Mouse (Mus musculus) ES-Bruce4 (cell line): ENCODE results near the gene Krtap3-2. TPM values are rescaled to one million over a fixed set of nuclear protein-coding genes. Genes with fewer than 3 reads are reported as not detected.
A peak's percentile ranks its signal among the peaks of the same experiment; 100 is the strongest.

ENCODE experiments used
- H3K27ac ChIP-seq: 2 replicates; pipeline ENCODE4 v1.5.1; 2012; ENCODE audit warnings: low read length, inconsistent platforms; ENCODE audit not compliant: insufficient read depth
- H3K27me3 ChIP-seq: 2 replicates; pipeline ENCODE4 v1.6.1; 2012; ENCODE audit warnings: mild to moderate bottlenecking, low read length, inconsistent platforms; ENCODE audit not compliant: control insufficient read depth, poor library complexity, insufficient read depth, severe bottlenecking
- H3K36me3 ChIP-seq: 2 replicates; pipeline ENCODE4 v1.6.1; 2012; ENCODE audit warnings: inconsistent platforms, mild to moderate bottlenecking, low read length, moderate library complexity; ENCODE audit not compliant: control insufficient read depth, poor library complexity, insufficient read depth, severe bottlenecking
- H3K4me1 ChIP-seq: one replicate; pipeline ENCODE4 v1.8.1; 2011; ENCODE audit warnings: low read length; ENCODE audit not compliant: control insufficient read depth, insufficient read depth
- H3K4me3 ChIP-seq: 2 replicates; pipeline ENCODE4 v1.5.1; 2011; ENCODE audit warnings: low read depth, mild to moderate bottlenecking, low read length
- H3K9ac ChIP-seq: 2 replicates; pipeline ENCODE4 v1.6.1; 2012; ENCODE audit warnings: low read depth, mild to moderate bottlenecking, inconsistent platforms; ENCODE audit not compliant: poor library complexity, severe bottlenecking
- H3K9me3 ChIP-seq: replicated peaks from 2 replicates; pipeline ENCODE4 v1.6.1; 2012; ENCODE audit warnings: mild to moderate bottlenecking, low read length, inconsistent platforms; ENCODE audit not compliant: control insufficient read depth, poor library complexity, insufficient read depth, severe bottlenecking
- CTCF ChIP-seq: IDR thresholded peaks from one replicate; pipeline ENCODE4 v1.8.1; 2011; ENCODE audit warnings: low read depth, low read length
- EP300 ChIP-seq: IDR thresholded peaks from 2 replicates; pipeline ENCODE4 v1.6.1; 2011; ENCODE audit warnings: low read depth, low read length; ENCODE audit not compliant: insufficient read depth
- POLR2A ChIP-seq: IDR thresholded peaks from one replicate; pipeline ENCODE4 v1.8.1; 2011; ENCODE audit warnings: low read length; ENCODE audit not compliant: insufficient read depth
- polyA plus RNA-seq: library from polyadenylated mRNA; stranded (reverse); fragments of >200 nt; gene quantifications from 2 replicates; pipeline ENCODE4 v1.2.4, GENCODE M21; 2011; ENCODE audit warnings: low read depth; ENCODE audit not compliant: missing spikeins, insufficient read depth, insufficient read length

The Krtap3-2 gene
- polyA plus RNA-seq, 1 experiment = not detected

DNA sequence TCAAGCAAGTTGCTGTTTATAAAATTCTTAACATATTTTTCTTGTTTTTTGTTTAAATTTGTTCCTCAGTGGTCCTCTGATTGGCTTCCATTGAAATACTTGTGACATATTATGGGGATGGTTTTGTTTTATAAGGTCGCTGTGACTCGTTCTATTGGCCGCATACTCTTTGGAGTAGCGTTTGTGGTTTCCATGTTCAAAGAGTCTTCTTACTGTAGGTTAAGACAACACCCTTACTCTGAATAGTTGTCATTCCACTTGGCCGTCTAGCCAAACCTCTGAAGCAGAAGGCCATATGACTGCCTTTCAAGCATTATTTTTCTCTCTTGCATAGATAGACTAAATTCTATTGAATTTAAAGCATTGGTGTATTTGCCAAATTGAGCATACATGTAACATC lies 24.4 kb upstream of the Krtap3-2 start:
- Histone ChIP-seq H3K36me3 (no peaks in the 10 kb centered on the region), H3K9me3 (no peaks in the 10 kb centered on the region), H3K4me1 (no peaks in the 10 kb centered on the region), H3K27ac (no peak overlapping the region), H3K9ac (no peak overlapping the region), H3K27me3 (no peaks in the 10 kb centered on the region), H3K4me3 (no peak overlapping the region)
- no peak for TF ChIP-seq EP300
- no peak for TF ChIP-seq CTCF
- no peak for TF ChIP-seq POLR2A

DNA sequence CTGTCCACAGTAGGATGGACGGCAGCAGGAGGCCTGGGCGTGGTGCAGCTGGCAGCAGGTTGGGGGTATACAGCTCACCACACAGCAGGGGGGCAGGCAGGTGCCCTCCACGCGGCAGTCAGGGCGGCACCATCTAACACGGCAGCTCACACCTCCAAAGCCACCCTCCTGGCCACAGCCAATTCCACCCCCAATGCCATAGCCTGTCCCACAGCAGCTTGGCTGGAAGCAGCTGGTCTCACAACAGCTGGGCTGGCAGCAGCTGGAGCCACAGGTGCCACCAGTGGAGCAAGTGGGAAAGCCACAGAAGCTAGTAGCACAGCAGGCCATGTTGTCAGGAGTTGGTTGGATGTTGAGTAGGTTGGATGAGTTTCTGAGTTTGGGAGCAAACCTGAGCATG lies 24.0 kb upstream of the Krtap3-2 start, which contains the start of gene Krtap1-5:
Krtap1-5 (minus strand) TSS at position 381 of the 400 bp plus-strand sequence.
- no peaks in the 10 kb centered on the region for H3K36me3 ChIP-seq
- H3K4me1 ChIP-seq = no peaks in the 10 kb centered on the region
- H3K4me3 ChIP-seq = no peak within 1 kb of the TSS
- TF ChIP-seq POLR2A = no peak
- TF ChIP-seq CTCF = no peak
- TF ChIP-seq EP300 = no peak
- no peak within 1 kb of the TSS for H3K27ac ChIP-seq
- no peaks in the 10 kb centered on the region for H3K9me3 ChIP-seq
- no peak within 1 kb of the TSS for H3K9ac ChIP-seq
- no peaks in the 10 kb centered on the region for H3K27me3 ChIP-seq

DNA sequence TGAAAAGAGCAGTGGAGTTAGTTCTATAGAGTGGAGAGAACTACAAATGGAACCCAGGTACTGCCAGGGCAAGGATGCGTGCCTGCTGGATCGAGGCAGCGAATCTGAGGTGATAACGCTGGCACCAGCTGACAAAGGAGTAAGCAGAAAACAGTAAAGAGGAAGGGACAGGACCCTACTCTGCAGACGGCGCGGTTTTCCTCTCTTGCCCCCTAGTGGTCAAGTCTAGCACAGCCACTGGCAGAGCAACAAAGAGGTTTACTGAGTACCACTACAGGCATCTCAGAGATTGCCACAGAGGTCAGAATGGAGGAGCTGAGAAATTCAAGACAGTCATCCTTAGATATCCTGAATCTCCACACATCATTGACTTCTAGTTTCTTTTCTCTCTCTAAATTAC lies 17.5 kb upstream of the Krtap3-2 start:
- TF ChIP-seq CTCF = peak; percentile 73
- no peak for TF ChIP-seq EP300
- TF ChIP-seq POLR2A = no peak
- H3K27me3 ChIP-seq = no peaks in the 10 kb centered on the region
- no peaks in the 10 kb centered on the region for H3K4me1 ChIP-seq
- H3K36me3 ChIP-seq = no peaks in the 10 kb centered on the region
- no peaks in the 10 kb centered on the region for H3K9me3 ChIP-seq
- no peak overlapping the region for H3K9ac ChIP-seq
- H3K4me3 ChIP-seq = no peak overlapping the region
- no peak overlapping the region for H3K27ac ChIP-seq

DNA sequence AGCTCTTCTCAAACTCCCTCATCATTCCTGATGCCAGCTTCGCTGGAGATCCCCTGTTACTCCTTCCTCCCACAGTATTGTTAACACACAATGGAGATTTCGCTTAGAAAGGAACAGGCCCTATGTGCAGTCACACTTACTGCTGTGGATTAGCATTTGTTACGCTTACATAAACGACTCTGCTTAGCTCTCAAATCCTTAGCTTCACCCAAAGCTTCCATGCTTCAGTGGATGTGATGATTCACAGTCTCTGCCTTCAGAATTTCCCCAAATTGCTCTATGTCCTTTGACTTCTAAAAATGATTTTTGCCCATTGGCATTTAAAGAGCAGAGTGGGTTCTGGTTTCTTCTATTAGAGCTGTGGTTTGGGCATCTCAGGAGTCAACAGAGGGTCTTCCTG lies 16.5 kb upstream of the Krtap3-2 start:
- Histone ChIP-seq H3K9ac (no peak overlapping the region), H3K36me3 (no peaks in the 10 kb centered on the region), H3K27ac (no peak overlapping the region), H3K4me3 (no peak overlapping the region), H3K27me3 (no peaks in the 10 kb centered on the region), H3K9me3 (no peaks in the 10 kb centered on the region), H3K4me1 (no peaks in the 10 kb centered on the region)
- TF ChIP-seq POLR2A = no peak

DNA sequence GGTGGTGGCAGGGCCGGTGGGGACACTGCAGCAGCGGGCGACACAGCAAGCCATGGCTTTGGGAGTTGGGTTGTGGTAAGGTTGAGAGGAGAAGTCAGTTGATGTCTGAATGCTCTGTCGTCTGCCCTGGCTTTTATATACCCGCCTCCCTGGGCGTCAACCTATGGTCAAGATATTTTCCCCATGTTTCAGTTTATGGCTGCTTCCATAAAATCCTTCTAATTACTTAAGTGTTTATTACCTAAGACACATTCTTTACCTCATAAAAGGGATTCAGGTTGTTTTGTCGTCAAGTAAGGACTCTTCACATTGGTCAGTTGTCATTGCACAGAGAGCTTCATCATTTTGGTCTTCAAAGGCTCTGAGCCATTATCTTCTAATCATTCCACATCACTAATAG lies 9.9 kb upstream of the Krtap3-2 start, which contains the start of gene Krtap3-1:
Krtap3-1 (minus strand) TSS at position 101 of the 400 bp plus-strand sequence.
- no peaks in the 10 kb centered on the region for H3K27me3 ChIP-seq
- TF ChIP-seq POLR2A = no peak
- TF ChIP-seq CTCF = no peak
- TF ChIP-seq EP300 = no peak
- no peaks in the 10 kb centered on the region for H3K4me1 ChIP-seq
- H3K9me3 ChIP-seq = no peaks in the 10 kb centered on the region
- H3K27ac ChIP-seq = no peak within 1 kb of the TSS
- H3K36me3 ChIP-seq = no peaks in the 10 kb centered on the region
- H3K4me3 ChIP-seq = no peak within 1 kb of the TSS
- no peak within 1 kb of the TSS for H3K9ac ChIP-seq

DNA sequence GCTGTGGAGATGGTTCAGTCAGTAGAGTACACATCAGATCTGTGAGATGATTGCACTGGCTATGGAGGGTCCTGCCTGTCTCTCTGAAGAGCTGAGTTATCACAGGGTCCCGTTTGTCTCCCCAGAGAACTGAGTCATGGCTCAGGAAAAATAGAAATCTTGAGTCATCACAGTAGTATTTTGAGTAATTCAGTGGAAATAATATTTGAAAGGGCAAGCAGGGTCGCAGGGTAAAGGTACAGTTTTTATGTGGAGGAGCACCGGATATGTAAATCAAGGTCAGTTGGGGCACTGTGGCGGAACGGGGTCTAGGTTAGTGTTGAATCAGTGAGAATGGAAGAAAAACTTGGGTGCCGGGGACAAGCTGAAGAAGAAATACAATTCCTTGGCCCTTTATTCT lies 5.9 kb upstream of the Krtap3-2 start:
- no peaks in the 10 kb centered on the region for H3K36me3 ChIP-seq
- H3K27ac ChIP-seq = no peak overlapping the region
- H3K4me1 ChIP-seq = no peaks in the 10 kb centered on the region
- H3K27me3 ChIP-seq = no peaks in the 10 kb centered on the region
- no peak overlapping the region for H3K4me3 ChIP-seq
- H3K9me3 ChIP-seq = no peaks in the 10 kb centered on the region
- TF ChIP-seq EP300 (no peak), CTCF (no peak), POLR2A (no peak)
- no peak overlapping the region for H3K9ac ChIP-seq
